Mouse (Mus musculus) embryonic fibroblast, embryonic 13.5 days (primary cell): ENCODE results near the gene Atp8b2.
A peak's percentile ranks its signal among the peaks of the same experiment; 100 is the strongest.

Experiments used
- CTCF ChIP-seq: IDR thresholded peaks from 2 replicates; pipeline ENCODE4 v1.5.1; 2011; ENCODE audit warnings: mild to moderate bottlenecking, control low read depth, low read length, moderate library complexity, borderline replicate concordance; ENCODE audit not compliant: insufficient read depth
- POLR2A ChIP-seq: IDR thresholded peaks from 2 replicates; pipeline ENCODE4 v1.6.1; 2011; ENCODE audit warnings: low read depth, mild to moderate bottlenecking, control low read depth, low read length, moderate library complexity

DNA sequence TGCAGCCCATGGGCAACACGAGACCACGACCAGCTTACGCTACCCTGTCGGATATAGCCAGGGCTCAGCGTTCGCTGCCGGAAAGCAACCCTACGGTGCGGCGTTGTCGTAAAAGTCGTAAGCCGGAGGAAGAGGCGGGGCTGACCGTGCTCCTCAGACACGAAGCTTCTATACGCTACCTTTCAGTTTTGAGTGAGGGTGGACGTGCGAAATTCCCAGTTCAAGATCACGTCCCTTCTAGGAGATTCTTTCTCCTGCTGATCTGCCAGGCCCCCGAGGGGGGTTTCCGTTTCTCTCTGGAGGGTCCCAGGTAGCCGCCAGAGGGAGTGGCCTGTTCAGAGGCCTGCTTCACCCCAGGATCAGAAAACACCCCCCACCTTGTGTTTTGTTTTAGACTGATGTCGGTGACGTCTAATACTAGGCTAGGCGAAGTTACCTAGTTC is 35.3 kb upstream of the Atp8b2 start, which contains the start of gene Hax1:
- TF ChIP-seq CTCF (no peak), POLR2A (peak; percentile 71)
